Mouse (Mus musculus) right cerebral cortex, postnatal 10 days (tissue): ENCODE results near the gene Itga2b.

Source experiments
- DNase-seq, 2 experiments: peaks; one replicate each; pipeline ENCODE4 v3.0.0; 2021; ENCODE audit warnings: low spot score in 2 of 2

Itga2b gene

DNA sequence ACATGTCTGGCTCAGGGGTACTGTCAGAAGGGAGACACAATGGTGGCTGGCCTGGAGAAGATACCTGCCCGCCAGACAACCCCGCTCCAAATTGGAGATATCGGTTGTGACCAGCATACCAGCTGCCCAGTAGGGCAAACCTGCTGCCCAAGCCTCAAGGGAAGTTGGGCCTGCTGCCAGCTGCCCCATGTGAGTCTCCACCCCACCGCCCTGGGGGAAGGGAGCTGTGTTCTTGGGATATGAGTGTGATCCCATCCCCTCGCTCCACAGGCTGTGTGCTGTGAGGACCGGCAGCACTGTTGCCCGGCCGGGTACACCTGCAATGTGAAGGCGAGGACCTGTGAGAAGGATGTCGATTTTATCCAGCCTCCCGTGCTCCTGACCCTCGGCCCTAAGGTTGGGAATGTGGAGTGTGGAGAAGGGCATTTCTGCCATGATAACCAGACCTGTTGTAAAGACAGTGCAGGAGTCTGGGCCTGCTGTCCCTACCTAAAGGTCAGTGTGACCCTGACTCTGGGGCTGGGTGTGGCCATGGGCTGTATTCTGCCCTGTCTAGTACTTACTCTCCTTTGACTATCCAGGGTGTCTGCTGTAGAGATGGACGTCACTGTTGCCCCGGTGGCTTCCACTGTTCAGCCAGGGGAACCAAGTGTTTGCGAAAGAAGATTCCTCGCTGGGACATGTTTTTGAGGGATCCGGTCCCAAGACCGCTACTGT lies 34.0 kb downstream of the Itga2b start:
- peak in 1 of 2 experiments; percentile 64 for DNase-seq

- no peak for DNase-seq
Measured at GRCm38 (mm10) chr11:102434816-102435705, 34.9 kb downstream of the Itga2b start.

GRCm38 (mm10) chr11:102434406-102434805 lies 35.5 kb downstream of the Itga2b start:
- DNase-seq = peak; percentile 91 to 93

GRCm38 (mm10) chr11:102433866-102434265 lies 36.1 kb downstream of the Itga2b start:
- DNase-seq = no peak

- peak; percentile 68 to 78 for DNase-seq
Measured at GRCm38 (mm10) chr11:102432896-102433295, 37.0 kb downstream of the Itga2b start.

- DNase-seq = peak in 1 of 2 experiments; percentile 49
Measured at GRCm38 (mm10) chr11:102432115-102432843, 37.6 kb downstream of the Itga2b start.

- DNase-seq = no peak
Measured at GRCm38 (mm10) chr11:102431728-102432114, 38.2 kb downstream of the Itga2b start.

DNA sequence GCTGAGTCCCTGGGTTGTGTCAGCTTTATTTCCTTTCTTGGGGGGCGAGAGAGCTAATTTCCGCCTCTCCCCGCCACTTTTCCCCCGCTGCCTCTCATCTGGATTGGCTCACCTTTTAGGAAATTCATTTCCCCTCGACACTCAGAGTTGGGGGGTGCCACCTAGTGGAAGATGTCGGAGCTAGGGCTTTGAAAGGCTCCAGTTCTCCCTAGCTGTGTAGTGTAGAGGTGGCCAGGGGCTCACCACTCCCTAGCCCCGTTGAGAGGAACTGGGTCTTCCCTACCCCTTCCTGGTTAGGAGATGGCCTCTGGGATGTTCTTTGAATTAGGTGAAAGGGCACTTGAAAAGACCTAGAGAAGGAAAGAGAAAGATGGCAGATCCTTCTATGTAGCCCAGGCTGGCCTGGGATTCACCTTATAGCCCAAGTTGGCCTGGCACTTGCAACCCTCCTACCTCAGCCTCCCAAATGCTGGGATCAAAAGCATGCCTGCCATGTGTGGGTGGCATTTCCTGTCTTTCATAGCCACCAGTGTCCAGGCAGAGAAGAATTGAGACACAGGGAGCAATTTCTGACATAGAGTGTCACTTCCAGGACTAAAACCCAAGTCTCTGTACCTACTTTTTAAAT lies 38.8 kb downstream of the Itga2b start:
- DNase-seq = peak; percentile 87 to 90

DNA sequence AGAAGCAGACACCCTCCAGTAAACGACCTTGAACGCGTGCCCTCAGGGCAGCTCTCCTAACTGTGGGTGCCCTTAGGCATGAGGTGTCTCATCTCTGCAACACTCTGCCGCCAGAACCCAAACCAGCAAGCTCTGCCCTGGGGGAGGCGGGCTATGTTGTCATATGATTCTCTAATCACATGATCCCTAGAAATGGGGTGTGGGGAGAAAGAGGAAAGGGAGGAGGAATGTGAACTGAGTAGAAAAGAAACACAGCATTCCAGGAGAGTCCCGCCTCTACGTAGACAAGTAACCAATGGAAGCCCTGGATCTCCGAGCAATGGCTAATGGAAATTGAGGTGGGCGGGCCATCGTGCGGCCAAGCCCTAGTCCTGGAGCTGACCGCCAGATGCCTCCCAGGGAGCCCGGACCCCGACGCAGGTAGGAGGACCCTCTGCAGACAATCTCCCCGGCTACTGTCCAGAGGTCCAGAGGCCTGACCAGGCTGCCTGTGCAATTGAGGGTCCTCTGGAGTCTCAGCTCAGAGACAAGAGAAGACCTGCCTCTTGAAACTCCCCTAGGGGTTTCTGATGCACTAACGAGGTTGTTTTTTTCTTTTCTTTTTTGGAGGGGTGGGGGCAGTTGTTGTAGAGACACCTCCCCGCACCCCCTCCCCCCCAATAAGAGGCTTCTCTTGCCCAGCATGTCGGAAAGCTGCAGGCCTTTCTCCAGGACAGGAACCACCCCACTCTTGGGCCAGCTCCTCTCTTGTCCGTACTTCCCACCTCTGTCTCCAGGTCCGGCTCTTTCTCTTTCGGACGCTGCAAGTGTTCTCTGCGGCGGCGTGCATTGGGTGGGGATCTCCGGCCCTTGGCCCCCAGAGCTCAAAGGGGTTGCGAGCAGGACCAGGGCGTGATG lies 39.6 kb downstream of the Itga2b start, which contains the start of gene Grn:
TSS of gene Grn (plus strand) at position 195 of the 897 bp plus-strand sequence.
- peak; percentile 94 to 97 for DNase-seq

DNA sequence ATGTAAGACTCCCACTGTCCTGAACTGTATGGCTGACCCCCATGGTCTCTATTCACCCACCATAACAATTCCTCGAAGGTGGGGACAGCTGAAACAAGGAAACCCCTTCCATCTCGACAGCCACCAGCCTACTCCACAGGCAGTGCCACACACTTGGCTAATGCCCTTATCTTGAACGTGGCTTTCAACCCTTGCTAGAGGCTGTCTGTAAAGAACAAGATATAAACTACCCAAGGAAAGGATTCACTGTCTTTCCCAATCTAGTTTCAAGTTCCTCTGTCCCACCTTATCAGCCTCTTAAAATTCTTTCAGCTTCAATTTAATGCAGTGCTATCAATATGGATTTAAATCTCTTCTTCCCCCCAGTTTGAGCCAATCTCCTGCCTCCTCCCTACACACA lies 40.4 kb downstream of the Itga2b start:
- no peak for DNase-seq

- peak in 1 of 2 experiments; percentile 39 for DNase-seq
Measured at GRCm38 (mm10) chr11:102428981-102429540, 40.9 kb downstream of the Itga2b start.

DNA sequence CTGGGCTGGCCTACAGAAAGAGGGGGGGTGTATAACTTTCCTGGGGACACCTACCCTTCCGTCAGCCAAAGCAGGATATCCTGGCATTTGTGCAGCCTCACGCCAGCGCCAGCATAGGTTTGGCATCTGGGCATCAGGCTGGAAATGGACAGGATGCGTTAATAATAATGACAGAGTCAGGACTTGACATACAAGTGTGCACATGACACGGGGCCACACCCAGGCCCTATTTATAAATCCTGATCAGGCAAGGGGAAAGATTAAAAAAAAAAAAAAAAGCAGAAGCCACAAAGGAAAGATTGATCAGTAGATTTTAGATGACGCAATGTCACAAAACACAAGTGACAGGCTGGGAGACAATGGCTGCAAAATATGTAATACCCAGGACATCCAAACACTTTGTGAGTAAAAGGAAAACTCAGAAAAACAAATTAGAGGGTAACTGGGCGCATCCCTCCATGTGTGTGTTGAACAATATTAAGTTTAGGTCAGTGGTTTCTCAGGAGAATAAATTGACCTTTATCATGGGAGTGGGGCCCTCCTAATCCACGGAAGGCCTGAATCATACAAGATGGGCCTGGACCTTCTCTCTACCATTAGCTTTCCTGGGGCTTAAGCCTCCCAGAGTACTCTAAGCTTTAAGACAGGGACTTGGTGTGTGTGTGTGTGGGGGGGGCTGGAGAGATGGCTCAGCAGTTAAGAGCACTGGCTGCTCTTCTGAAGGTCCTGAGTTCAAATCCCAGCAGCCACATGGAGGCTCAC lies 44.2 kb downstream of the Itga2b start:
- DNase-seq = no peak

DNA sequence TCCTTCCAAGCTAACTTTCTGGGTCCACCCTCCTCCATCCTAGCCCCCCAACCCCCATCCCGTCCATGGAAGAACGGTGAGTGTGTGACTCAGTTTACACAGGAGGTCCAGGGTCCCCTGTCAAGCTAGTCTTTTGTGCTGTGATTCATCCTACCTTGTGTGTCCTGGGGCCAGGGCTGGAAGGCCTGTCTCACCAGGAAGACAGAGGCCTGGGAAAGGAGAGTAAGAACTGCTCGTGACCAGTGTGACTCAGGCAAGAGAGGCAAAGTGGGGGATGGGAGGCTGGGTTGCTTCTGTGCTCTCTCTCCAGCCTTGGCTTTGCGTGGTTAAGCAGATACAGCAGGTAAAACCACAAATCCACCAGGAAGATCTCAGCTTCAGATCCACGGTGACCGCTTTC lies 45.3 kb downstream of the Itga2b start:
- no peak for DNase-seq

- DNase-seq = no peak
Measured at GRCm38 (mm10) chr11:102421559-102421958, 48.4 kb downstream of the Itga2b start.

GRCm38 (mm10) chr11:102418887-102419286 lies 51.0 kb downstream of the Itga2b start:
- no peak for DNase-seq

- no peak for DNase-seq
Measured at GRCm38 (mm10) chr11:102417160-102417559, 52.8 kb downstream of the Itga2b start.

GRCm38 (mm10) chr11:102415034-102415802 lies 54.7 kb downstream of the Itga2b start:
- no peak for DNase-seq

DNA sequence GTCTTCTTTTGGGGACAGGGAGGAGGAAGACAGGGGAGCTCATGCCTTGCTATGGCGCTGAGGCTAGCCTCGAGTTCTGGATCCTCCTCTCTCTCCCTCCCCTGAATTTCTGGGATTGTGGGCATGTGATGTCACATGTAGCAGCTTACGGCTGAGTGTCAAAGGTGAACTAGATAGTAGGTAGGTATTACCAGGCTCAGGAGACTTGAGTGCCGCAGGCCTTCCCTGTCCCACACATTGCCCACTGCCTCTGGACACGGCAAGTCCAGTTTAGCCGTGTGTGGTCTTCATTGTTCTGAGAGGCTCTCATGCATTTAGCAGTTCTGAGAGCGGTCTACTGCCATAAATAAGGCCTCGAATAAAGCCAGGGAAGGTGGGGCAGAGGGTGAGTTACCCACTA lies 56.9 kb downstream of the Itga2b start:
- no peak for DNase-seq

GRCm38 (mm10) chr11:102411704-102412103 lies 58.2 kb downstream of the Itga2b start:
- peak; percentile 89 to 92 for DNase-seq
